Mouse (Mus musculus) lung, embryonic 15.5 days (tissue): ENCODE data around the gene Soat2. TPM values are rescaled to one million over a fixed set of nuclear protein-coding genes. Genes with fewer than 3 reads are reported as not detected.
A peak's percentile ranks its signal among the peaks of the same experiment; 100 is the strongest.

Source experiments
- ATAC-seq: fragments of 200-750 bp; cut with Nextera tagmentation; 2 replicates; pipeline ENCODE4 v1.8.0; 2017; ENCODE audit warnings: moderate number of reproducible peaks, borderline replicate concordance; ENCODE audit not compliant: low FRiP score, low TSS enrichment; ENCODE audit errors: extremely low read depth
- H3K27ac ChIP-seq: fragments of 300-500 bp; sonication (generic); 2 replicates; pipeline ENCODE4 v1.5.1; 2015; ENCODE audit warnings: moderate library complexity, mild to moderate bottlenecking, inconsistent platforms
- H3K27me3 ChIP-seq: fragments of 300-500 bp; sonication (generic); 2 replicates; pipeline ENCODE4 v1.6.1; 2015; ENCODE audit warnings: inconsistent platforms
- H3K36me3 ChIP-seq: fragments of 300-500 bp; sonication (generic); 2 replicates; pipeline ENCODE4 v1.6.1; 2015; ENCODE audit warnings: inconsistent platforms
- H3K4me1 ChIP-seq: fragments of 300-500 bp; sonication (generic); 2 replicates; pipeline ENCODE4 v1.6.1; 2015; ENCODE audit warnings: inconsistent platforms
- H3K4me2 ChIP-seq: fragments of 300-500 bp; sonication (generic); 2 replicates; pipeline ENCODE4 v1.6.1; 2015; ENCODE audit warnings: inconsistent platforms, mild to moderate bottlenecking, moderate library complexity
- H3K4me3 ChIP-seq: fragments of 300-500 bp; sonication (generic); 2 replicates; pipeline ENCODE4 v1.5.1; 2015; ENCODE audit warnings: mild to moderate bottlenecking, inconsistent platforms
- H3K9ac ChIP-seq: fragments of 300-500 bp; sonication (generic); 2 replicates; pipeline ENCODE4 v1.6.1; 2015; ENCODE audit warnings: inconsistent platforms
- H3K9me3 ChIP-seq: fragments of 300-500 bp; sonication (generic); 2 replicates; pipeline ENCODE4 v1.6.1; 2016; ENCODE audit warnings: inconsistent platforms
- WGBS: fragments of 180-500 bp; shearing (Covaris S2); methylation state at CpG from one replicate; pipeline ENCODE4 v1.1.7; 2015; 5-methylcytosine and 5-hydroxymethylcytosine counted together
- polyA plus RNA-seq: library from polyadenylated mRNA; unstranded; fragments of >200 nt; fragmentation: Nextera tagmentation; extraction: Ambion mirVana; gene quantifications from 2 replicates; pipeline ENCODE4 v1.2.1, GENCODE M21; 2015

Gene Soat2
- polyA plus RNA-seq, 1 experiment from 2014 or later: 0.34 TPM

DNA sequence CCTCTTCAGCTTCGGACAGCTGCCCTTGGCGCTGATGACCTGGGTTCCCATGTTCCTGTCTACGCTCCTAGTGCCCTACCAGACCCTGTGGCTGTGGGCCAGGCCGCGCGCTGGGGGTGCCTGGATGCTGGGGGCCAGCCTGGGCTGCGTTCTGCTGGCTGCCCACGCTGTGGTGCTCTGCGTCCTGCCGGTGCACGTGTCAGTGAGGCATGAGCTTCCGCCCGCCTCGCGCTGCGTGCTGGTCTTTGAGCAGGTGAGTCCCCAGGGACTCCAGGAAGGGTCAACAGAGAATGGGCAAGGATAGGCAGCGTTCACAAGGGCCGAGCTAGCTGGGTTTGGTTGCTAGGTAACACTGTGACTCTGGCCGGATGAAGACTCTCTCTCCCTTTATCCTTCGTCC, 6.5 kb downstream of the Soat2 start:
- WGBS: 39% methylated on average over 20 of the region's 20 CpGs
- no peak overlapping the region for H3K27ac ChIP-seq
- ATAC-seq: 0 out of 2 replicates have a peak, but pooled peaks have one; percentile 44
- no peak overlapping the region for H3K4me3 ChIP-seq
- no peak overlapping the region for H3K4me2 ChIP-seq
- no peak overlapping the region for H3K9ac ChIP-seq
- no peaks in the 10 kb centered on the region for H3K27me3 ChIP-seq
- H3K9me3 ChIP-seq: no peaks in the 10 kb centered on the region
- no peaks in the 10 kb centered on the region for H3K36me3 ChIP-seq
- H3K4me1 ChIP-seq: 0 out of 2 replicates have a peak, but pooled peaks cover 3% of the 10 kb centered on the region

GRCm38 (mm10) chr15:102160415-102161060, 10.2 kb downstream of the Soat2 start:
- Histone ChIP-seq H3K27ac (no peak overlapping the region), H3K4me3 (no peak overlapping the region), H3K36me3 (no peaks in the 10 kb centered on the region), H3K4me1 (peaks cover 3% of the 10 kb centered on the region; the same call in 1 of the 2 replicates), H3K9ac (no peak overlapping the region), H3K4me2 (no peak overlapping the region), H3K9me3 (no peaks in the 10 kb centered on the region), H3K27me3 (no peaks in the 10 kb centered on the region)
- ATAC-seq: no peak
- WGBS: 53% methylated on average over 27 of the region's 27 CpGs

DNA sequence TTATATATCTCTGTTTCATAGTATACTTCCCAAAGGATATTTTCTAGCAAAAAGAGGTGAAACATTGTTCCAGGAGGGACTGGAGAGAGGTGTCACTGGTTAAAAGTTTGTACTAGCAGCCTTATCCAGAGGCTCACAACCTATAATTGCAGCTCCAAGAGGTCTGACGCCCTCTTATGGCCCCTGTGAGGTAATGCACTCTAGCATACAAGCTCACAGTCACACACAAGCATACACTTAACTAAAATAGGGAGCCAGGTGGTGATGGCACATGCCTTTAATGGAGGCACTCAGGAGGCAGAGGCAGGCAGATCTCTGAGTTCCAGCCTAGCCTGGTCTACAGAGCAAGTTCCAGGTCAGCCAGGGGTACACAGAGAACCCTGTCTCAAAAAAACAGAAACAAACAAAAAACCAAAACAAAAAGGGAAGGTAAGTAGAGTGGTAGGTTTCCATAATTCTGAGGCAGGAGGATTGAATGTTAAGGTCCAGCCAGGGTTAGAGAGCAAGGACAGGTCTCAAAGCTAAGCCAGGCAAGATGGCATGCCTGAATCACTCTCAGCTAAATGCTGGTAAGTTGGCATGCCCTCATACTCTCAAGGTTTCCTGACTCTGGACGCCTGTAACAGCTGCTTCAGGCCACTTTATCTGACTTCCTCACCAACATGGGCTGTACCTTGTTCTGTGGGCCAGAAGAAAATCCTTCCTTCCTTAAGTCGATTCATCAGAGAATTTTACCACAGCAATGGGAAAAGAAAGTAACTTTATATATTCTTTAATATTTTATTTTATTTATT, 13.8 kb downstream of the Soat2 start:
- no peaks in the 10 kb centered on the region for H3K36me3 ChIP-seq
- no peak for ATAC-seq
- H3K9ac ChIP-seq: no peak overlapping the region
- H3K4me1 ChIP-seq: peaks cover 11% of the 10 kb centered on the region
- H3K9me3 ChIP-seq: no peaks in the 10 kb centered on the region
- H3K27ac ChIP-seq: no peak overlapping the region
- no peaks in the 10 kb centered on the region for H3K27me3 ChIP-seq
- H3K4me2 ChIP-seq: no peak overlapping the region
- 50% methylated on average over 3 of the region's 3 CpGs for WGBS
- H3K4me3 ChIP-seq: no peak overlapping the region

DNA sequence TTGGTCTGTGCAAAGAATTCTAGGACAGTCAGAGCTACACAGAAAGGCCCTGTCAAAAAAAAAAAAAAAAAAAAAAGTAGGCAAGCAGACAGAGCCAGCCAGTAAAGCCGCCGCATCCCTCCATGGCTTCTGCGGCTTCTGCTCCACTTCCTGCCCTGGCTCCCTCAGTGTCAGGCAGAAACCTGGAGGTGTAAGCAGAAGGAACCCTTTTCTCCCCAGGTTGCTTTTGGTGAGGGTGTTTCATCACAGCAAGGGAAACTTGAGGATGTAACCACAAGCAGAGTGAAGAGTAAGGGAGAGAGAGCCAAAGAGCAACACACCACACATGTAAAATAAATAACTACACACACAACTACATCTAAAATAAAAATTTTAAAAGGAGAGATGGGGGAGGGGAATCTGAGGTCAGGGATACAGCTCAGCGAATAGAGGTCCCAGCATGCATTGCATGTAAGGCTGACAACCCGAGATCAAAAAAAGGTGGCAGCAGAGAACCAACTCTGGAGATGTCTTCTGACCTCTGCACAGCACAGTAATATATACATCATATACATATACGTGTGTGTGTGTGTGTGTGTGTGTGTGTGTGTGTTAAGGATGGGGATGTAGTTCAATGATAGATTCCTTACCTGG, 15.3 kb downstream of the Soat2 start:
- H3K4me2 ChIP-seq: no peak overlapping the region

DNA sequence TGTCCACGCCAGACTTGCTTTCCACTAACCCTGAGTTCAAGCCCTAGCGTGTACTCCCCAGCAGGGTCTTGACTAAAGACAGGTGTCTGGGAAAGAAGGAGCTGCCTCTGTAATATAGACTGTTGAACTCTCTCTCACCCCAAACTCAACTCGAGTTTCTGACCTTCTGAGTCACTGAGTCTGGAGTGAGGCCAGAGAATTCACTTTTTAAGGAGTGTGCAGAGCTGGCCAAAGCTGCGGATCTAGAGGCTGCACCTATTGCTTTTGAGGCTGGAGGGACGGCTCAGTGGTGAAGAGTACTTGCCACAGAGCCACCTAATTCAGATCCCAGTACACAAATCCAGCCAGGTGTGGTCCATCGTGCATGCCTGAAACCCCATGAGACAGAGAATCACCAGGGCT, 17.3 kb downstream of the Soat2 start:
- Histone ChIP-seq H3K9ac (no peak overlapping the region), H3K27ac (peak overlapping the region; percentile 48), H3K4me3 (no peak overlapping the region), H3K4me1 (peaks cover 11% of the 10 kb centered on the region), H3K27me3 (no peaks in the 10 kb centered on the region), H3K4me2 (no peak overlapping the region), H3K9me3 (no peaks in the 10 kb centered on the region), H3K36me3 (no peaks in the 10 kb centered on the region; the same call in 1 of the 2 replicates)
- 19% methylated on average over 6 of the region's 6 CpGs for WGBS
- 0 out of 2 replicates have a peak, but pooled peaks have one; percentile 57 for ATAC-seq

More for the DNA sequence above, 15.3 kb downstream of the Soat2 start:
- Histone ChIP-seq H3K4me3 (no peak overlapping the region), H3K4me1 (peaks cover 11% of the 10 kb centered on the region), H3K9me3 (no peaks in the 10 kb centered on the region), H3K27ac (no peak overlapping the region), H3K9ac (no peak overlapping the region), H3K27me3 (no peaks in the 10 kb centered on the region), H3K36me3 (no peaks in the 10 kb centered on the region)
- WGBS: 30% methylated on average over 6 of the region's 6 CpGs
- no peak for ATAC-seq

- Histone ChIP-seq H3K27me3 (no peaks in the 10 kb centered on the region), H3K4me3 (no peak overlapping the region), H3K9me3 (no peaks in the 10 kb centered on the region), H3K27ac (no peak overlapping the region), H3K4me2 (no peak overlapping the region), H3K36me3 (no peaks in the 10 kb centered on the region; the same call in 1 of the 2 replicates), H3K9ac (no peak overlapping the region), H3K4me1 (peaks cover 11% of the 10 kb centered on the region)
- WGBS: 38% methylated on average over 2 of the region's 2 CpGs
- ATAC-seq: no peak
These were observed 18.7 kb downstream of the Soat2 start for GRCm38 (mm10) chr15:102169064-102169463.

DNA sequence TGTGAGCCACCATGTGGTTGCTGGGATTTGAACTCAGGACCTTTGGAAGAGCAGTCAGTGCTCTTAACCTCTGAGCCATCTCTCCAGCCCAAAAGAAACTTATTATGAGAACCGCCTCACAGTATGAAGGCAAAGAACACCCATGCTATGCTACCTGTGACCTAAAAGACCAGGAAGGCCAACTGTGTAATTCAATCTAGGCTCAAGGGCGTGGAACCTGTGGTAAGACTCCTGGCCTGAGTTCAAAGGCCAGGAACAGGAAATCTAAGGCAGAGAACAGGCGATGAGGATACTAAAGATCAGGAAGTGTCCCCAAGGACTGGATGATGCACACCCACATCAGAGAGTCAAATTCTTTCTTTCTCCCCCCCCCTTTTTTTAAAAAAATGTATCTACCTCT, 23.3 kb downstream of the Soat2 start:
- no peak overlapping the region for H3K4me2 ChIP-seq
- H3K9ac ChIP-seq: no peak overlapping the region
- H3K27me3 ChIP-seq: no peaks in the 10 kb centered on the region
- H3K4me3 ChIP-seq: no peak overlapping the region
- whole genome bisulfite sequencing: 88% methylated on average over 3 of the region's 3 CpGs
- no peak overlapping the region for H3K27ac ChIP-seq
- no peak for ATAC-seq
- H3K9me3 ChIP-seq: no peaks in the 10 kb centered on the region
- H3K36me3 ChIP-seq: peaks cover 8% of the 10 kb centered on the region
- H3K4me1 ChIP-seq: no peaks in the 10 kb centered on the region

GRCm38 (mm10) chr15:102175736-102176319, 25.5 kb downstream of the Soat2 start:
- WGBS: 80% methylated on average over 16 of the region's 16 CpGs
- H3K9me3 ChIP-seq: no peaks in the 10 kb centered on the region
- peaks cover 8% of the 10 kb centered on the region for H3K36me3 ChIP-seq
- H3K9ac ChIP-seq: no peak overlapping the region
- 0 out of 2 replicates have a peak, but pooled peaks have one; percentile 21 for ATAC-seq
- H3K27me3 ChIP-seq: no peaks in the 10 kb centered on the region
- no peaks in the 10 kb centered on the region for H3K4me1 ChIP-seq
- no peak overlapping the region for H3K27ac ChIP-seq
- no peak overlapping the region for H3K4me2 ChIP-seq
- no peak overlapping the region for H3K4me3 ChIP-seq

DNA sequence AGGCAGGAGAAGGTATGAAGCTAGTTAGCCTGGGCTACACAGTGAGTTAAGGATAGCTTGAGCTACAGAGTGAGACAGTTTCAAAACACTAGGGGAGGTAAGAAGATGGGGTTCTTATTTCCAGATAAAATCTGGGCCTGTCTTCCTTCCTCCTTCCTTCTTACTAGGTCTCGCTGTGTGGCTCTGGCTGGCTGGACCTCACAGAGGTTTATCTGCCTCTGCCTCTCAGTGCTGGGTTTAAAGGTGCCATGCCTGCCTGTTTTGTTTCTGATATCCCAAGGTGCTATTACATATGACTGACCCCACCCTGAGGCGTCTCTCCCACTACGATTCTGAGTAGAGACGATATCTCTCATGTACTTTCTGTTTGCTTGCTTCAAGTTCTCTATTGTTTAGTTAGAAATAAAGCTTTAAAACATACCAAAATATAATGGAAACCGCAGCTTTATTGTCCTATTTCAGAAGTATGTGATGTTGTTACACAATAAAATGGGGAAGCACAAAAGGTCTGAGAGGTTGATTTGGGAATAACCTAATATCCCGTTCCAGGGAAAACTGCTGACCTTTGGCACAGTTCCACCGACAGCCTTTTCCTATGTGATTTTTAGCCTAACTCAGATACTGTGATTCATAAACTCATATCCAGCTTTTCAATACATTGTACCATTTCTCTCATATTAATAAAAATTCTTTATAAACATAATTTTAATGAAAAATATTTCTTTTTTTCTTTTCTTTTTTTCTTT, 26.4 kb downstream of the Soat2 start:
- Histone ChIP-seq H3K4me3 (no peak overlapping the region), H3K36me3 (peaks cover 8% of the 10 kb centered on the region; the same call in 1 of the 2 replicates), H3K4me2 (no peak overlapping the region), H3K4me1 (no peaks in the 10 kb centered on the region), H3K27ac (no peak overlapping the region), H3K9me3 (no peaks in the 10 kb centered on the region), H3K27me3 (no peaks in the 10 kb centered on the region), H3K9ac (no peak overlapping the region)
- WGBS: 75% methylated on average over 7 of the region's 7 CpGs
- ATAC-seq: no peak

DNA sequence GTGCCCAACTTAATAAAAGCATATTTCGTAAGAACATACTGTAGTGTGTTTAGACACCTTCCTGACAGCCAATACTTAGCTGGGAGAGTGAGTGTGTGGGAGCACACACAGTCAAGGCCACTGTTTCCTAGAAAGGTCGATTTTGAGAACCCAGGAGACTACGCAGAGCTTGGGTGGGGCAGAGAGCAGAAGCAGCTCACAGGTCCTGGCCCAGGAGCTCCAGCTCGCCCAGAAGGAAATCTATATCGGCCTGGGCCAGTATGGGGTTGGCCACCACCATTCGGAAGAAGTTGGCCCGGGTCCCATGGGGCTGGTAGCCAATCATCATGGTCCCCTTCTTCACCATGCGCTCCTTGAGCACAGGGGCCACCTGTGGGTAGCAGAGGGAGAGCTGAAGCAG, 27.1 kb downstream of the Soat2 start:
- Histone ChIP-seq H3K4me2 (no peak overlapping the region), H3K9me3 (no peaks in the 10 kb centered on the region), H3K4me3 (no peak overlapping the region), H3K27ac (no peak overlapping the region), H3K4me1 (no peaks in the 10 kb centered on the region), H3K36me3 (peaks cover 8% of the 10 kb centered on the region; the same call in 1 of the 2 replicates), H3K27me3 (no peaks in the 10 kb centered on the region), H3K9ac (no peak overlapping the region)
- no peak for ATAC-seq
- WGBS: 79% methylated on average over 8 of the region's 8 CpGs

GRCm38 (mm10) chr15:102178279-102178678, 28.0 kb downstream of the Soat2 start:
- Histone ChIP-seq H3K36me3 (peaks cover 8% of the 10 kb centered on the region; the same call in 1 of the 2 replicates), H3K27ac (no peak overlapping the region), H3K4me3 (no peak overlapping the region), H3K9me3 (no peaks in the 10 kb centered on the region), H3K9ac (no peak overlapping the region), H3K27me3 (no peaks in the 10 kb centered on the region), H3K4me2 (no peak overlapping the region), H3K4me1 (no peaks in the 10 kb centered on the region)
- 15% methylated on average over 6 of the region's 6 CpGs for WGBS
- no peak for ATAC-seq
